Mouse (Mus musculus): ENCODE results near the gene Anxa4. TPM values are rescaled to one million over a fixed set of nuclear protein-coding genes. Genes with fewer than 3 reads are reported as not detected.

Anxa4 gene
- total RNA-seq, 2 experiments from 2014 or later, result 18.7 to 21.4 TPM

DNA sequence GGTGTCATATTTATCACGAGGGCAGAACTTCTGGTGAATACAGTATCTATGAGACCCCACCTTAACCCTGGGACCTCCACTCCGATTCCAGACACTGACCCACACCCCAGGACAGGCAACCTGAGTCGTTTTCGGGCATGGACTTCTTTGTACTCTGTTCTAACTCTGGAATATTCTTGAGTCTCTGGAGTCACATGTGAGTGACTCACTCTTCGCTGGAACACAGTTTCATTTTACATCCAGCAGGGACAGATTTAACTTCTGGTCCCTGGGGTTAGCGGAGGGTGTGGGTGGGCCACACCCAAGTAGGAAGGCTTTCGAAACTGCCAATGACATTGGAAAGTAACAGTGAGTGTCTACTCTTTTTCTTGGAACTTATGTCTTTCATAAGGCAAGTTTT, 20.8 kb downstream of the Anxa4 start:
- intact Hi-C loops (cut with DNase I), result no loop called here
- peak; percentile 55 for DNase-seq
- no peak for TF ChIP-seq CTCF (IDR thresholded peaks at IDR 0.05)
- peak overlapping the region; percentile 81 for H3K27ac ChIP-seq
- peak overlapping the region; percentile 36 for H3K4me3 ChIP-seq

DNA sequence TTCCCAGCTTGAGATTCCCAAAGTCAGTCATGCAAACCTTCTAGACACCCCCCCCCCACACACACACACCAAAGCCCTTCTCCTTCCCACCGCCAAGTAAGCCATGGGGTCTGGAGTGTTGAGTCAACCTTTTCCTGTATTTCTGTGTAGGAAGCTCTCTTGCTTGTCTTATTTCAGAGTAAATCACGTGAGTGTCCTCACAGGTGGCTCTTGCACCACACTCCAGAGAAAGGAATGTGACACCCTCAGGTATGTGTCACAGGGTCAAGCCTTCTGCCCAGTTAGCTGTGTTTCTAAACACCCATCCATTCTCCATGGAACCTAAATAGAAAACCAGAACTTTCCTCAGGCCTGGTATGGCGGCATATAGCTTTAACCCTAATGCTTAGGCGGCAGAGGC, 24.4 kb downstream of the Anxa4 start:
- intact Hi-C loops (cut with DNase I), result no loop called here
- peak overlapping the region; percentile 43; the same call in 1 of the 2 replicates for H3K27ac ChIP-seq
- TF ChIP-seq CTCF (IDR thresholded peaks at IDR 0.05), result no peak
- DNase-seq, result no peak
- H3K4me3 ChIP-seq, result no peak overlapping the region

DNA sequence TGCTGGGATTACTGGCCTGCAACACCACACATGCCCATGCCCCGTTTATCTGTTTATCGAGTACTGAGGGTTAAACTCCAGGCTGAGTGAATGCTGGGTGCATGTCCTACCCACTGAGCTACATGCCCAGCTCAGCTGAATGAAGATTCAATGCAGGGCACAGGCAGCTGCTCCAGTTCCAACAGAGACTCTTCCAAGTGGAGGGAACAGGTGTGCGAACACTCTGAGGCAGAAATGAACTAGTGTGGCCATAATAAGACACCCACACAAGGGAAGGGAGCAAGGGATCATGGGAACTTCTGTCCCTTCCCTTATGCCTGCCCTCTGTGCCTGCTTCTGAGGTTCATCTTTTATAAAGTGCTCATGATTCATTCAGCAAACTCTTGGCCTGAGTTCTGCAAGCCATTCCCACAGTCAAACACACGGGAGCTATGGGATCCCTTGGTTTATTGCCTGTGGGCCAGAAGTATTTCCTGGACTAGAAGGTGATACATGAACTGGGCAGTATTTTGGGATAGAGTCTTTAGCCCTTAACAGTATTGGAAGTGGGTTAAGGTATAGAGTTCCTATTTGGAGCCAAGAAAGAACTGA, 25.1 kb downstream of the Anxa4 start:
- Histone ChIP-seq H3K27ac (peak overlapping the region; percentile 43; the same call in 1 of the 2 replicates), H3K4me3 (no peak overlapping the region)
- DNase-seq, result no peak
- intact Hi-C loops (cut with DNase I), result no loop called here
- no peak for TF ChIP-seq CTCF (IDR thresholded peaks at IDR 0.05)

GRCm38 (mm10) chr6:86767465-86767864, 25.9 kb downstream of the Anxa4 start:
- no peak for TF ChIP-seq CTCF (IDR thresholded peaks at IDR 0.05)
- H3K27ac ChIP-seq, result no peak overlapping the region
- DNase-seq, result no peak
- intact Hi-C loops (cut with DNase I), result no loop called here
- no peak overlapping the region for H3K4me3 ChIP-seq

GRCm38 (mm10) chr6:86765637-86766059, 27.7 kb downstream of the Anxa4 start:
- no peak for TF ChIP-seq CTCF (IDR thresholded peaks at IDR 0.05)
- no peak for DNase-seq
- intact Hi-C loops (cut with DNase I), result no loop called here
- Histone ChIP-seq H3K27ac (no peak overlapping the region), H3K4me3 (no peak overlapping the region)

- TF ChIP-seq CTCF (IDR thresholded peaks at IDR 0.05), result no peak; the same call in 1 of the 2 replicates
- intact Hi-C loops (cut with DNase I), result no loop called here
- DNase-seq, result no peak
- H3K27ac ChIP-seq, result no peak overlapping the region
- H3K4me3 ChIP-seq, result no peak overlapping the region
Measured at GRCm38 (mm10) chr6:86754105-86754863, 39.1 kb downstream of the Anxa4 start.

DNA sequence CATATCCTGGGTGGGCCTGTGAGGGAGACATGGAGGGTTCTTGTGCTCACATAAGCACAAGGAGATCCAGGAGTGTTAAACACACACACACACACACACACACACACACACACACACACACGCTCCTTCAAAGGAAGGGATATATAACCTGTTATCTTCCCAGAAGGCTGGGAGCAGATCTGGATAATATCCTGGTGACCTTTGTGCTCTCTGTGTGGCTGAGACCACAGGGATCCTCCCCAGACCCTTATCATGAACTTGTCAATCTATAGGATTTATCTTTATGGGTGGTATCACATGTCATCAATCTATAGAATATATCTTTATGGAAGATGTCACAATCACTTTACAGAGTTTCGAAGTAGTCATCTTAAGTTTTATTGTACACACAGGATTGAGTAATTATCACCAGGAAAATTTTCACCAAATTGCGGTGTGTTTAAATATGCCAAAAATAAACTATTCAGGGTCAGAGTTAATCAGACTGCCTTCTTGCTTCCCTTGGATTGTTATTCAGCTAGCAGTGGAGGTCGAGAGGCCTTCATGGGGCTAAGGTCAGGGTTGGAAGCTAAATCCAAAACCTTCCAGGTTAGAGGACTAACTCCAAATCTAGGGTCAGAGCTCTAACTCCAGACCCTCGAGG, 40.4 kb downstream of the Anxa4 start:
- DNase-seq, result no peak
- intact Hi-C loops (cut with DNase I), result no loop called here
- no peak for TF ChIP-seq CTCF (IDR thresholded peaks at IDR 0.05)
- no peak overlapping the region for H3K4me3 ChIP-seq
- no peak overlapping the region for H3K27ac ChIP-seq

- no peak for TF ChIP-seq CTCF (IDR thresholded peaks at IDR 0.05)
Measured at GRCm38 (mm10) chr6:86750961-86751360, 42.4 kb downstream of the Anxa4 start.

GRCm38 (mm10) chr6:86749817-86750216, 43.6 kb downstream of the Anxa4 start:
- intact Hi-C loops (cut with DNase I), result loop anchor here (5.0 kb wide), 1 partner anchor 172 kb away; no protein-coding TSS in a partner anchor
- no peak for TF ChIP-seq CTCF (IDR thresholded peaks at IDR 0.05)
- DNase-seq, result no peak
- no peak overlapping the region for H3K27ac ChIP-seq
- H3K4me3 ChIP-seq, result no peak overlapping the region

More at GRCm38 (mm10) chr6:86750961-86751360, 42.4 kb downstream of the Anxa4 start:
- intact Hi-C loops (cut with DNase I), result no loop called here
- Histone ChIP-seq H3K4me3 (no peak overlapping the region), H3K27ac (no peak overlapping the region)
- DNase-seq, result no peak

DNA sequence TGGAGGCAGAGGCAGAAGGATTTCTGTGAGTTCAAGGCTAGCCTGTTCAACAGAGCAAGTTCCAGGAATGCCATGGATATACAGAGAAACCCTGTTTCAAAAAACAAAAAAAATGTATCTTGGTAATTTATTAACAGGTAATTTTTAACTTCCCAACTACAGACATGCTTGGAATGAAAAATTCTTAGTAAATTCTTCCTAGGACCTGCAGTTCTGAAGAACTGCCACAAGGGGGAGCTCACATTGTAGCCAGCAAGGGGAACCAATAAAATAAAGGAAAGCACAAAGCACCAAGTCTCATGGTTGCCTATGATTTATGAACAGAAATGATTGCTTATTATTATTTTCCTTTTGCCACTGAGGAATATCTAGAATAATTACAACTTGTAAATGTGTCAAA, 46.2 kb downstream of the Anxa4 start:
- DNase-seq, result peak; percentile 42
- peak; percentile 100; the same call in 1 of the 2 replicates for TF ChIP-seq CTCF (IDR thresholded peaks at IDR 0.05)
- intact Hi-C loops (cut with DNase I), result loop anchor here (1.0 to 5.0 kb wide), 2 partner anchors 59 to 175 kb away; no protein-coding TSS in a partner anchor
- Histone ChIP-seq H3K27ac (no peak overlapping the region), H3K4me3 (no peak overlapping the region)

- TF ChIP-seq CTCF (IDR thresholded peaks at IDR 0.05), result no peak
- intact Hi-C loops (cut with DNase I), result no loop called here
Measured at GRCm38 (mm10) chr6:86740652-86741051, 52.7 kb downstream of the Anxa4 start.

GRCm38 (mm10) chr6:86736830-86737229, 56.6 kb downstream of the Anxa4 start:
- no peak for DNase-seq
- TF ChIP-seq CTCF (IDR thresholded peaks at IDR 0.05), result no peak
- intact Hi-C loops (cut with DNase I), result no loop called here
- Histone ChIP-seq H3K27ac (no peak overlapping the region), H3K4me3 (no peak overlapping the region)

More at GRCm38 (mm10) chr6:86740652-86741051, 52.7 kb downstream of the Anxa4 start:
- Histone ChIP-seq H3K4me3 (no peak overlapping the region), H3K27ac (no peak overlapping the region)
- DNase-seq, result no peak

DNA sequence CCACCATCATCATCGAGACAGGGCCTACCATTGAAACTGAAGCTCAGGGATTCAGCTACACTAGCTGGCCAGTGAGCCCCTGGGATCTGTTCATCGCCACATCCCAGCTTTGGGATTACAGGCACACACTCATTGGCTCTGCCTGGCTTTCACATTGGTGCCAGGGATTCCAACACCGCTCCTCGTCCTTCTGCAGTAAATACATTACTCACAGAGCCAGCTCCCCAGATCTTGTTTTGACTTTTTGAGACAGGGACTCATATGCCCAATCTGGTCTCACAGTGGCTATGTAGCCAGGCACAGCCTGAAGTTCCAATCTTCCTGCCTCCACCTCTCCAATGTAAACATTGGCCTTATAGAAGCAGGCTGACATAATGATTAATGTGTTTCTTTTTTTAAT, 57.1 kb downstream of the Anxa4 start:
- Histone ChIP-seq H3K27ac (no peak overlapping the region), H3K4me3 (no peak overlapping the region)
- intact Hi-C loops (cut with DNase I), result no loop called here
- no peak for DNase-seq
- TF ChIP-seq CTCF (IDR thresholded peaks at IDR 0.05), result no peak
